Mouse (Mus musculus) ES-E14 (cell line): Measurements from ENCODE around the gene Gm6020.

ENCODE experiments used
- CHD2 ChIP-seq: IDR thresholded peaks from 2 replicates; pipeline ENCODE4 v1.6.1; 2014; ENCODE audit warnings: mild to moderate bottlenecking, low read depth, low read length, inconsistent platforms
- HCFC1 ChIP-seq: IDR thresholded peaks from 2 replicates; pipeline ENCODE4 v1.6.1; 2012; ENCODE audit warnings: low read length, inconsistent platforms, borderline replicate concordance; ENCODE audit not compliant: insufficient read depth
- MAFK ChIP-seq: IDR thresholded peaks from 2 replicates; pipeline ENCODE4 v1.6.1; 2014; ENCODE audit warnings: mild to moderate bottlenecking, low read depth, low read length, inconsistent platforms; ENCODE audit not compliant: insufficient read depth
- ZC3H11A ChIP-seq: IDR thresholded peaks from 2 replicates; pipeline ENCODE4 v1.6.1; 2012; ENCODE audit warnings: low read depth, mild to moderate bottlenecking, inconsistent platforms, low read length, borderline replicate concordance
- ZNF384 ChIP-seq: IDR thresholded peaks from 2 replicates; pipeline ENCODE4 v1.6.1; 2012; ENCODE audit warnings: low read depth, low read length, inconsistent platforms

- no peak for TF ChIP-seq MAFK
- 0 out of 2 replicates have a peak, but pooled peaks have one; percentile 47 for TF ChIP-seq CHD2
- no peak for TF ChIP-seq ZNF384
- TF ChIP-seq HCFC1, result 0 out of 2 replicates have a peak, but pooled peaks have one; percentile 18
- no peak for TF ChIP-seq ZC3H11A
Measured at GRCm38 (mm10) chr19:61226928-61227854, 43.5 kb downstream of the Gm6020 start.
